Mouse (Mus musculus) retina, adult 2 months (tissue): Measurements from ENCODE around the gene Dbt.
A peak's percentile ranks its signal among the peaks of the same experiment; 100 is the strongest.
"Not testable (repeated sequence)": the region's sequence is repeated elsewhere in the genome, so short reads cannot be mapped to it uniquely, and the experiment has no call there.

Experiments used
- DNase-seq: peaks from one replicate; pipeline ENCODE4 v3.0.0-alpha.2; 2012; ENCODE audit warnings: low read depth, low spot score

Gene Dbt

DNA sequence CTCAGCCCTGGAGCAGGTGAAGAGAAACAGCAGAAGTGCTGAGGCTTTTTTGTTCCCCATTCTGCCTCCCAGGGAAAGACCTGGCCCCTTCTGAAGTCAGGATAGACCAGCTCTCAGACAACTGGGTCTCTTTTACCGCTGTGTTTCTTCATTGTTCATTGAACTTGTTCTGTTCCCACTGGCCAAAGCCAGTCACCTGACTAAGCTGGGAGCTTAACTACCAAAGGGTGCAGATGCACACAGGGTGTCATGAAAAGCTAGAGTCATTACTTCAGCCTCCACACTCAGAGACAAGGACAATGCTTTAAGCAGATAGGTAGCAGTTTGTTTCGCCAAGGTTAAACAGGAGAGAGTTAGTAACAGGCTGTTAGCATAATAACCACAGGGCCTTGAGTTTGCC, 29.2 kb downstream of the Dbt start:
- DNase-seq, result no peak

GRCm38 (mm10) chr3:116542532-116542931, 29.7 kb downstream of the Dbt start:
- no peak for DNase-seq

- no peak for DNase-seq
These were observed 34.6 kb downstream of the Dbt start for GRCm38 (mm10) chr3:116547430-116547829.

GRCm38 (mm10) chr3:116551362-116551761, 38.5 kb downstream of the Dbt start:
- no peak for DNase-seq

GRCm38 (mm10) chr3:116561315-116561714, 48.4 kb downstream of the Dbt start:
- not testable (repeated sequence) for DNase-seq

DNA sequence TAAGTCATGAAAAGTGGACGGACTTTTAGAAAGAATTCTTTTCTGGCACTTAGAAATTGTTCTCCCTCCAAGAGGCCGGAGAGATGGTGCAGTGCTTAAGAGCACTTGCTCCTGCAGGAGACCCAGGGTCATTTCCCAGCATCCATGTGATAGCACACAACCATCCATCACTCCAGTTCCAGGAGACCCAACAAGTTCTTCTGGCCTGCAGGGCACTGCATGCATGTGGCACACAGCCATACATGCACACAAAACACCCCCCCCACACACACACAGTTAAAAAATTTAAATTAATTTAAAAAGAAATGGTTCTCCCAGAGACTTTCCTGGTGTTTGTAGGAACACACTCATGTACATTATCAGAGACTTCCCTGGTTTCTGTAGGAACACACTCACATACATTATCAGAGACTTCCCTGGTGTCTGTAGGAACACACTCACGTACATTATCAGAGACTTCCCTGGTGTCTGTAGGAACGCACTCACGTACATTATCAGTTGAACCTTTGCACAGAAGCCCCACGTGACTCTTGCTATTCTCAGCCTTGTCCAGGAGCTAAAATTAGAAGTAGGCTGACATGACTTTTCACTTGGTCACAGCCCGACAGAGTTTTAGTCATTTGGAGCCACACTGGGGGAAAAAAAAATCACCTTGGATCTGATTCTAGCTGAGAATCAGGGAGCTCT, 49.7 kb downstream of the Dbt start, which contains the start of gene Lrrc39:
TSS of gene Lrrc39 (plus strand) at position 566 of the 687 bp plus-strand sequence.
- DNase-seq, result no peak

- DNase-seq, result no peak
These were observed 50.2 kb downstream of the Dbt start for GRCm38 (mm10) chr3:116563095-116563492.

- no peak for DNase-seq
These were observed 57.8 kb downstream of the Dbt start for GRCm38 (mm10) chr3:116570628-116571027.

- no peak for DNase-seq
These were observed 64.4 kb downstream of the Dbt start for GRCm38 (mm10) chr3:116577286-116577685.

GRCm38 (mm10) chr3:116582201-116582600, 69.3 kb downstream of the Dbt start:
- DNase-seq, result no peak

DNA sequence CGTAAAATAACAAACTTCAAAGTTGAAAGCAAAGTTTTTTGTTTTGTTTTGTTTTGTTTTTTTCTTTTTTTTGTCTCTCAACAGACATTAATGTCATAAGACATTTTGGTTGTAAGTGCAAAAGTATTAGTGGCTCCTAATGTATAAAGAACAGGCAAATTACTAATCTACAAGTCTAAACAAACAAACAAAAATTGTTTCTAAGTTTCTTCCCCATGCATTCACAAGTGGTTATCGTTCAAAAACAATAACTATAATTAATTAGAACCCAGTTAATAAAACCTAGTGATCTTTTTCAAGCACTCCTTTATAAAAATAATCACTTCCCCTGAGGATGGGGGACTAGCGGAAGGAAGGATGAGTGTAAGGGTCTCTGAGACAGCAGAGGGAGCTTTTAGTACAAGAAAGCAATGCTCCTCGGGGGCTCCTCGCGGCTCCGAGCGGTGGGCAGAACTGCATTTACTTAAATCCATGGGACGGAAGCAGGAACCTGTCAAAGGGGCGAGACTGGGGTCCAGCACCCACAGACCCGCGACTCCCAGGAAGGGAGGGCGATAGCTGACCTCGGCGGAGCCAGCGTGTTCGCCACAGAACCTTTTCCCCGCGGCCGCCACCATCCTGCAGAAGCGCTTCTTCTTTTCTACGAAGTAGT, 81.3 kb downstream of the Dbt start:
- DNase-seq, result no peak

GRCm38 (mm10) chr3:116594728-116595602, 82.1 kb downstream of the Dbt start, which contains the start of gene Sass6:
Gene Sass6 (plus strand): TSS chr3:116594982.
- peak; percentile 97 for DNase-seq

DNA sequence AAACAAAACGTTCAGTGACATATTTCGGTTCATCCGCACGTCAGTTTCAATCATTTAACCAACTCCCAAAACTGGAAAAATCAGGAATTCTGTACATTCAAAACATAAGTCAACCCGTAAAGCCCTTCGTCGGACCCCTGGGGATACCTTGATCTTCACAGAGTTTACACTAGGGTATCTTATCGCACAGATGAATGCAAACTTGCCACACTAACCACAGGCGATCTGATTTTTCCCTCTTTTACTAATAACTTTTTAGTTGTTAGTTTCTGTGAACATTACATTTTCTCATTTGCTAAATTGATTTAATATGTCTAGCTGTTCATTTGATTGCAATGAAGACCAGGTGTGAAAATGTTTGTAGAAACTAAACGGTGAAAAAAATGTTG, 82.7 kb downstream of the Dbt start:
- no peak for DNase-seq
